Mouse (Mus musculus) cerebellum, postnatal 14 days (tissue): Measurements from ENCODE around the gene Psma6.
"Not testable (repeated sequence)": the region's sequence is repeated elsewhere in the genome, so short reads cannot be mapped to it uniquely, and the experiment has no call there.

Experiments
- DNase-seq, 2 experiments: peaks; one replicate each; pipeline ENCODE4 v3.0.0; 2021; ENCODE audit warnings: mixed read lengths in 2 of 2

The Psma6 gene

GRCm38 (mm10) chr12:55384023-55384749 is at the start of gene Psma6:
Psma6 (plus strand) TSS chr12:55384222.
- DNase-seq, result no peak

GRCm38 (mm10) chr12:55338490-55338889 is 45.5 kb upstream of the Psma6 start:
- DNase-seq, result not testable (repeated sequence)

- DNase-seq, result not testable (repeated sequence)
Observed at GRCm38 (mm10) chr12:55343045-55343444, 41.0 kb upstream of the Psma6 start.

- DNase-seq, result no peak
Observed at GRCm38 (mm10) chr12:55343998-55344397, 40.0 kb upstream of the Psma6 start.

DNA sequence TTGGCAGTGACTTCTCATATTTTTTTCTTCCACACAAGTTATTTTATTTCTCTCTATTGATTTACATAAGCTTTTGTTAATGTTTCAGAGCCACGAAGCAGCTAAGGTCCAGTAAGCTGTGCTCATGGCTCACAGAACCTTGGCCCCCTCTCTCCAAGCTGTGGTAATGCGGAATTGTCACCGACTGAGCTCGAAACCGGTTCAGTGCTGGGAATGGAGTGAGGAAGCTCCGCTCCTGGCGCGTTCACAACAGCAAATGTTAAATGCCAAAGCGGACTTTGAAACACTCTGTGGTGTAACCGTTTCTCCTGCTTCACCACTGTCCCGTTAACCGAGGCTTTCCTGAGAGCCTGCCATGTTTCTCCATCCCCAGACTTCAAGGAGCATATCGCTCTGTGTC is 39.4 kb upstream of the Psma6 start:
- DNase-seq, result peak in 1 of 2 experiments; percentile 5

DNA sequence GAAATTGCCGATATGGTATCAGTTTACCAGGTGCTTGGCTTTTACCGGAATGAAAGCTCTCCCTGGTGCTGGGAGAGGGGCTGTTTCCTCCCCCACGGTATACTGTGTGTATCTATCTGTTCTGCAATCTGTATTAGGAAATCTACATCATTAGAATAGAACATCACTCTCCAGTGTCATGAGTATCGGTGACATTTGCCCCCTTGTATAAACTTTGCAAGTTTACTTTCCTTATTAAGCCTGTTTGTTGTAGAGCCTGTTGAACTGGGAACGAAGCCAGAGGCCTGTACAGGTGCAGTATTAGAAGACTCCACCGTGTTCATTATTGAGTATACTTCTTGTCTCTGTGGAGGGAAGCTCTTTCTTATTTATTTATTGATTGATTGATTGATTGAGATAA is 30.6 kb upstream of the Psma6 start:
- DNase-seq, result no peak

GRCm38 (mm10) chr12:55354904-55355303 is 29.1 kb upstream of the Psma6 start:
- DNase-seq, result peak; percentile 61 to 68

- DNase-seq, result no peak
Observed at GRCm38 (mm10) chr12:55357303-55357702, 26.7 kb upstream of the Psma6 start.

DNA sequence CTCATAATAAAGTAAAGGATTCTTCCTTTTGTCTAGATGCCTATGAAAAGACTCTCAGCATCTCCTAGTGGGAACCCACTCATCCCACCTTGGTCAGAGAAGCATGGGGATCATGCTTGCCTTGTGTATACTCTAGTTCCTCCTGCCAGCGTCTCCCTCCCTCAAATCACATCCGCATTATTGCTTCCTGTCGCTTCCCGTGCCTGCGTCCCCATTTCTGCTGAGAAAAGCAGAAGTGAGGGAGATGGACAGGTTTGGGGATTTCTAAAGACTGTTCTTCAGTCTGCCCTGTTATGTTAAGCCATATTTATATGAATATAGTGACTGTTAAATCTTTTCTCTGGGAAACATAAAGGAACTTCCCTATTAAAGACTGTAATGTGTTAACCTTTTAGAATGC is 23.1 kb upstream of the Psma6 start:
- DNase-seq, result no peak

- DNase-seq, result no peak
Observed at GRCm38 (mm10) chr12:55365083-55365482, 18.9 kb upstream of the Psma6 start.

- DNase-seq, result peak; percentile 18 to 28
Observed at GRCm38 (mm10) chr12:55372424-55373055, 11.5 kb upstream of the Psma6 start.

DNA sequence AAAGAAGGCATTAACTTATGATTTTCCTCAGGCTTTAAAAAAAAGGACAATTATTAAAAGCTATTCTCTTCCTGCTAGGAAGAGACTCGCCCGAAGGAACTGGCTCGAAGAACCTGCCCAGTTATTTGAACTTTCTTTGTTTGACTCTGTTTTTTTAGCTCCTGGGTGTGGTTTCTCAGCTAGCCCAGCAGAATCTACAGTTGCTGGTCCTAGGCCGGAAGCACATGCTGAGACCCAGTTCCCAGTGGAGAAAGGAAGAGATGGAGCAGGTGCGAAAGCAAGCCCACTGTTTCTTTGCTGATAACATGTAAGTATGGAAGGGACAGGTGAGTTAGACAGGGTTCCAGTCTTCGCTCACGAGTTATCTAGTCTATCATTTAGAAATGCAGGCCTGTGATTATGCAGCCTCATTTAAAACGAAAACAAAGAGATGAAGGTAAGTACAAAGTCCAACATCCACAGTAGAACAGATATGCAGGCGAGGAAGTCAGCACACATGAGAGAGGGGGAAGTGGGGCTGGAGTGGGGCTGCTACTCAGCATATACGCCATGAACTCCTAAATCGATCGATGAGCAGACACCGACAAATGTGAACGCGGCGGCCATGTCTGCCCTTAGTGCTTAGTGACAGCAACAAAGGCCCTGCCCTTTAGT is 6.9 kb upstream of the Psma6 start:
- no peak for DNase-seq

DNA sequence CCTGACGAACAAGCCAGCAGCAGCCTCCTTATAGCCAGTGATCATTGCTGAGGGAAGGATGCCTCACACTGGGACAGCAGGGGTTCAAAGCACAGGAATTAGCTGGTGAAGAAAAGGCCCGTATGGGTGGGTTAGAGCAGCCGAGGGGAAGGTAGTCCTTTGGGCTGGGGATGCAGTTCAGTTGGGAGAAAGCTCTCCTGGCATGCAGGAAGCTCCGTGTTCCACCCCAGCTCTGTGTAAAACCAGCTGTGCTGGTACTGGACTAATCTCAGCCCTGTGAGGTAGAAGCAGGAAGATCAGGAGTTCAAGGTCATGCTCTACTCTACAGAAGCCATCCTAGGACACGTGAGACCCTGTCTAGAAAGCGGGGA is 6.4 kb upstream of the Psma6 start:
- no peak for DNase-seq

GRCm38 (mm10) chr12:55384826-55385225 is 804 bp downstream of the Psma6 start:
- no peak for DNase-seq

DNA sequence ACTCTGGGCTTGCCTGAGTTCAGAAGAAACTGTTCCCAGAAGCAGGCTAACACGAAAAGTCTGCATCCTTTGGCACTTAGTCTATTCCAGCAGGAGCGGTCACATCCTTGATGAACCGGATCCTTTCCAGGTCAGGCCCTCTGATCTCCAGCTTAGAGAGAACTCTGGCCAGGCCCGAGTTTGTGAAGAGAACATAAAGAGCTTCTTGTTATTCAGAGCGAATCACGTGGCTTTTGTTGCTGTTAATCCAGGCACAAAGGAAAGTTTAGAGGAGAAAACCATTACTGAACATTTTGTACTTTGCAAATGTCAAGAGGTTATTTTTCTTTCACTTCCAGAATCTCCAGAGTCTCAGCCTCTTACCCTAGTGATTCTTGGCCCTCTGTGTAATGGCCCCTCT is 1.9 kb downstream of the Psma6 start:
- no peak for DNase-seq

- DNase-seq, result no peak
Observed at GRCm38 (mm10) chr12:55386456-55386855, 2.4 kb downstream of the Psma6 start.

- no peak for DNase-seq
Observed at GRCm38 (mm10) chr12:55387083-55387787, 3.2 kb downstream of the Psma6 start.

GRCm38 (mm10) chr12:55387788-55388465 is 3.9 kb downstream of the Psma6 start:
- DNase-seq, result no peak

DNA sequence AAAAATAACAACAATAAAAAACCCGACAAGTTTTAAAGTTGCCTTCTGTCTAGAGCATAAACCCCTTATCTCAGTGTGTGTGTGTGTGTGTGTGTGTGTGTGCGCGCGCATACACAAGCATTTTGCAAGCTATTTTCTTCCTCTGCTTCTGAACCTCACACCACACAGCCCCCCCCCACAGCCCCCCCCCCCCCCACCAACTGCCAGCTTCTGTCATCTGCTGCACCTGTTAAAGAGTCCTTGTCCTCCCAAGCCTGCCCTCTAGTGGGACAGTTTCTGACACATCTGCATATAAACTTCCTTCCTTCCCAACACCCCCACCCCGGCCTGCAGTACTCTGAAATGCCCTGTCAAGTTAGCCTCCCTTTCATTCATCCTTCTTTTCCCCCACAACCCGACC is 4.5 kb downstream of the Psma6 start:
- DNase-seq, result peak in 1 of 2 experiments; percentile 59

DNA sequence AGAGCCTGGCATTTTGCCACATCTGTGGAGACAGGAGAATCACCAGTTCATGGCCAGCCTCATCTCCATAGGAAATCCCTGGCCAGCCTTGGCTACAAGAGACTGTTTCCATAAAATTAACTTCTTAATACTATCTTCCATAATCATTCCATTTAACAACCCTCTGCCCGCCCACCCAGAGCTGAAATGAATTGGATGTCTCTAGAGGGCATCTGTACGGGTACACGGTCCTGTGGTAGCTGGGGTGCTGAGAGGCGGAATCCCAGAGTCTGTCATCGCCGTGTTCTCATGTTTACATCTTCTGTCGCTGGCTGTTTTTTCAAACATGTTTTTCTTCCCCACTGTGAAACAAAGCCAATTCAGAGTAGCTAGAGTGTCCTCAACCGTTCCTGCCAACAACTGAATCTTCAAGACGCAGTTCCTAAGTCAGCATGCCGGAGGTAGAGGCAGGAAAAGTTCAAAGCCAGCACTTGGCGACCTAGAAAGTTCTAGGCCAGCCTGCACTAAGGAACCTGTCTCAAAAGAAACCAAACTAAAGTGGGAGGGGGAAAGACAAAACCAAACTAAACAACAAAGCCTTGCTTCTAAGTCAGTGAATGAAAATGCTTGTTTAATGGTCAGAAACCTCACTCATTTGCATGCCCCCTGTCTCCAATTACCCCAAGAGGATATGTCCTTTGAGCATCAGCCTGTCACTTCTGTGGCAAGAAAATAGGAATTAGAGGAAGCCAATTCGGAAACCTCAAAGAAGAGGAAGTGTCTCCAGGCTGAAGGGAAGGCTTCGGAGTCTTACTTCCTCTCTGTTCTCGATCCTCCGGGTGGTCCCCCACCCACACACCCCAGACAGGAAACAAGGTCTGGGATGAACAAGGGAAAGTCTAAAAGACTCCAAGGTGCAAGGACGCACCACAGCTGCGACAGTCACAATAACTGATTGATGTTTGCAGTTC is 5.4 kb downstream of the Psma6 start:
- no peak for DNase-seq

DNA sequence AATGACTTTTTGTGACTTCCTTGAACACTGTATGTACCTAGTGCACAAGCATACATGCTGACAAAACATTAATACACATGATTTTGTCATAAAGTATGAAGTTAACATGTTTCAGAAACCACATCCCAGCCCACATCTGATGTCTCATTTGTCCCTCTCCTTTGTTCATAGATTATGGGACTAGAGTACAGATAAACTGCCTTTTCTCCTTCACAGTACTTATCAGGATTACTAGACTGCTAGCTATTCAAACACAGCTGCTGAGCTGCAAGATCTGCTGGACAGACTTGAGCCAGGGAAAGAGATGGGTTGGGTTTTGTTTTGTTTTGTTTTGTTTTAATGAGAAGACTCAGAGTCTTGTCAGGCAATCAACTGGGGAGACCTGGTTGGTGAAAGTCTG is 8.1 kb downstream of the Psma6 start:
- DNase-seq, result no peak
